Mouse (Mus musculus) MEL (cell line): ENCODE data around the gene Slc39a7. TPM values are rescaled to one million over a fixed set of nuclear protein-coding genes. Genes with fewer than 3 reads are reported as not detected.

Source experiments
- DNase-seq: peaks from one replicate; pipeline ENCODE4 v3.0.0; 2011; ENCODE audit warnings: low read depth, low spot score
- H3K27ac ChIP-seq: 2 replicates; pipeline ENCODE4 v1.5.1; 2012; ENCODE audit warnings: low read depth, mild to moderate bottlenecking, control low read depth, low read length, moderate library complexity; ENCODE audit not compliant: control insufficient read depth
- H3K27me3 ChIP-seq, 2 experiments: fragments of 150-350 bp in 1 of 2; sonication (generic) in 1 of 2; 2 replicates each; pipeline ENCODE4 v1.6.1; 2012; ENCODE audit warnings: low read length in 2 of 2, mild to moderate bottlenecking in 2 of 2, improper control_type of control experiment in 1 of 2, moderate library complexity in 1 of 2; ENCODE audit not compliant: insufficient read depth in 2 of 2, control insufficient read depth in 1 of 2
- H3K36me3 ChIP-seq, 2 experiments: 2 replicates each; pipeline ENCODE4 v1.6.1; 2012 to 2014; ENCODE audit warnings: low read length in 2 of 2, improper control_type of control experiment in 1 of 2, inconsistent platforms in 1 of 2, mild to moderate bottlenecking in 1 of 2; ENCODE audit not compliant: insufficient read depth in 2 of 2, control insufficient read depth in 1 of 2
- H3K4me1 ChIP-seq, 2 experiments: fragments of 150-350 bp in 1 of 2; sonication (generic) in 1 of 2; 2 replicates each; pipeline ENCODE4 v1.6.1; 2012; ENCODE audit warnings: low read length in 2 of 2, improper control_type of control experiment in 1 of 2, mild to moderate bottlenecking in 1 of 2; ENCODE audit not compliant: insufficient read depth in 2 of 2, control insufficient read depth in 1 of 2
- H3K4me3 ChIP-seq, 2 experiments: fragments of 150-350 bp in 1 of 2; sonication (generic) in 1 of 2; 2 replicates each; pipeline ENCODE4 v1.5.1; 2012; ENCODE audit warnings: low read depth in 2 of 2, low read length in 2 of 2, mild to moderate bottlenecking in 2 of 2, moderate library complexity in 2 of 2, control low read depth in 1 of 2, improper control_type of control experiment in 1 of 2; ENCODE audit not compliant: control insufficient read depth in 1 of 2, insufficient read depth in 1 of 2
- H3K79me2 ChIP-seq: 2 replicates; pipeline ENCODE4 v1.6.1; 2012; ENCODE audit warnings: mild to moderate bottlenecking, low read length, moderate library complexity; ENCODE audit not compliant: control insufficient read depth, poor library complexity, insufficient read depth
- H3K9ac ChIP-seq: 2 replicates; pipeline ENCODE4 v1.6.1; 2012; ENCODE audit warnings: low read depth, mild to moderate bottlenecking, control low read depth, low read length, moderate library complexity; ENCODE audit not compliant: control insufficient read depth, poor library complexity, severe bottlenecking
- H3K9me3 ChIP-seq: fragments of 150-350 bp; sonication (generic); replicated peaks from 2 replicates; pipeline ENCODE4 v1.6.1; 2012; ENCODE audit warnings: mild to moderate bottlenecking, low read length, improper control_type of control experiment, moderate library complexity; ENCODE audit not compliant: insufficient read depth
- CHD1 ChIP-seq: IDR thresholded peaks from 2 replicates; pipeline ENCODE4 v1.6.1; 2012; ENCODE audit warnings: low read depth, mild to moderate bottlenecking, inconsistent platforms, low read length, improper control_type of control experiment
- E2F4 ChIP-seq: IDR thresholded peaks from 2 replicates; pipeline ENCODE4 v1.6.1; 2011; ENCODE audit warnings: low read depth, low read length, improper control_type of control experiment, borderline replicate concordance
- ELF1 ChIP-seq: IDR thresholded peaks from 2 replicates; pipeline ENCODE4 v1.6.1; 2014; ENCODE audit warnings: low read depth, mild to moderate bottlenecking, inconsistent platforms, low read length, improper control_type of control experiment, moderate library complexity
- EP300 ChIP-seq, 2 experiments: IDR thresholded peaks; 2 replicates each; pipeline ENCODE4 v1.6.1; 2011; ENCODE audit warnings: improper control_type of control experiment in 2 of 2, low read length in 2 of 2, low read depth in 1 of 2, mild to moderate bottlenecking in 1 of 2
- GABPA ChIP-seq: IDR thresholded peaks from 2 replicates; pipeline ENCODE4 v1.6.1; 2012; ENCODE audit warnings: low read depth, mild to moderate bottlenecking, inconsistent platforms, low read length, improper control_type of control experiment, moderate library complexity
- JUND ChIP-seq: IDR thresholded peaks from 2 replicates; pipeline ENCODE4 v1.6.1; 2011; ENCODE audit warnings: low read depth, mild to moderate bottlenecking, improper control_type of control experiment, low read length
- MAX ChIP-seq: IDR thresholded peaks from 2 replicates; pipeline ENCODE4 v1.6.1; 2011; ENCODE audit warnings: low read length, improper control_type of control experiment
- MAZ ChIP-seq: IDR thresholded peaks from 2 replicates; pipeline ENCODE4 v1.6.1; 2012; ENCODE audit warnings: low read depth, mild to moderate bottlenecking, inconsistent platforms, low read length, improper control_type of control experiment
- MXI1 ChIP-seq: IDR thresholded peaks from 2 replicates; pipeline ENCODE4 v1.6.1; 2011; ENCODE audit warnings: mild to moderate bottlenecking, low read depth, low read length, improper control_type of control experiment
- MYC ChIP-seq: IDR thresholded peaks from 2 replicates; pipeline ENCODE4 v1.6.1; 2011; ENCODE audit warnings: low read depth, mild to moderate bottlenecking, low read length, improper control_type of control experiment, moderate library complexity
- NELFE ChIP-seq: IDR thresholded peaks from 2 replicates; pipeline ENCODE4 v1.6.1; 2011; ENCODE audit warnings: low read depth, low read length, improper control_type of control experiment
- NRF1 ChIP-seq: IDR thresholded peaks from 2 replicates; pipeline ENCODE4 v1.6.1; 2014; ENCODE audit warnings: low read depth, mild to moderate bottlenecking, inconsistent platforms, low read length, improper control_type of control experiment, moderate library complexity; ENCODE audit not compliant: poor library complexity, insufficient read depth, severe bottlenecking
- POLR2A ChIP-seq, 2 experiments: IDR thresholded peaks; 2 replicates each; pipeline ENCODE4 v1.6.1; 2011 to 2012; ENCODE audit warnings: low read length in 2 of 2, mild to moderate bottlenecking in 2 of 2, control low read depth in 1 of 2, improper control_type of control experiment in 1 of 2, low read depth in 1 of 2, moderate library complexity in 1 of 2; ENCODE audit not compliant: control insufficient read depth in 1 of 2, insufficient read depth in 1 of 2, poor library complexity in 1 of 2
- SIN3A ChIP-seq: IDR thresholded peaks from 2 replicates; pipeline ENCODE4 v1.6.1; 2012; ENCODE audit warnings: low read length, improper control_type of control experiment, inconsistent platforms
- TBP ChIP-seq: IDR thresholded peaks from 2 replicates; pipeline ENCODE4 v1.8.0; 2011; ENCODE audit warnings: low read depth, low read length, improper control_type of control experiment
- TCF12 ChIP-seq: IDR thresholded peaks from 2 replicates; pipeline ENCODE4 v1.6.1; 2014; ENCODE audit warnings: low read depth, mild to moderate bottlenecking, inconsistent platforms, low read length, improper control_type of control experiment, moderate library complexity
- UBTF ChIP-seq: IDR thresholded peaks from 2 replicates; pipeline ENCODE4 v1.6.1; 2012; ENCODE audit warnings: low read depth, mild to moderate bottlenecking, inconsistent platforms, low read length, improper control_type of control experiment, moderate library complexity, borderline replicate concordance; ENCODE audit not compliant: insufficient read depth
- USF2 ChIP-seq, 2 experiments: IDR thresholded peaks; 2 replicates each; pipeline ENCODE4 v1.6.1; 2011 to 2012; ENCODE audit warnings: improper control_type of control experiment in 2 of 2, low read length in 2 of 2, borderline replicate concordance in 1 of 2, inconsistent platforms in 1 of 2, low read depth in 1 of 2, mild to moderate bottlenecking in 1 of 2; ENCODE audit not compliant: insufficient read depth in 1 of 2
- ZC3H11A ChIP-seq: IDR thresholded peaks from 2 replicates; pipeline ENCODE4 v1.6.1; 2012; ENCODE audit warnings: low read depth, mild to moderate bottlenecking, inconsistent platforms, low read length, improper control_type of control experiment
- polyA plus RNA-seq, 2 experiments: library from polyadenylated mRNA; stranded (reverse) in 1 of 2; unstranded in 1 of 2; fragments of >175 nt in 1 of 2; fragments of >200 nt in 1 of 2; gene quantifications; 2 replicates each; pipeline versions ENCODE4 v1.2.1 to v1.2.4; 2012; ENCODE audit warnings: low replicate concordance in 2 of 2, low read depth in 1 of 2; ENCODE audit not compliant: insufficient read length in 2 of 2, insufficient read depth in 1 of 2, missing spikeins in 1 of 2
- total RNA-seq: library from RNA; depleted of rRNA; stranded (reverse); fragments of 300-350 nt; gene quantifications from 2 replicates; pipeline ENCODE4 v1.2.3, GENCODE M21; 2012

The Slc39a7 gene
- total and polyA plus RNA-seq, 3 experiments: 150 to 152 TPM; not detected in 1

DNA sequence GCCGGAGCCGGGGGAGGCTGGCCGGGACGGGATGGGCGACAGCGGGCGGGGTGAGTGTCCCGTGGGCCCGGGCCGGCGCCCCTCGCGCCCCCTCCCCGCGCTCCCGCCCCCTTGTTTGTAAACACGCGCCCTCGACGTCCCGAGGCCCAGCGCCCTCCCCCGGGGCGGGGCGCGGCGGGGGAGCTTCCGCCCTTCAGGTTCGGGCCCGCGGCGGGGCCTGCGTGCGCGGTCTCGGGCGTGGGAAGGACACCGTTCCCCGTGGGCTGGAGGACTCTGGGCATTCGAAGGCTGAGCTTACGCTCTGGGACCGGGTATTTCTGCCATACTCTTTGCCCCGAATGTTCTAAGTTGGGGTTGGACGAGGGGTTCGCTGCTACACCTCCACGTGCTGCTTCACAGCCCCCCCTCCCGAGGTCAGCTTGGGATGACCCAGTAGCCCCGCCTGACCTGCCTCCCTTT is 721 bp upstream of the Slc39a7 start:
- H3K27ac ChIP-seq: peak overlapping the region; percentile 75
- peaks cover 2 to 26% of the 10 kb centered on the region in 2 experiments; a peak in 3 of 4 replicates for H3K4me1 ChIP-seq
- DNase-seq: peak; percentile 83
- no peaks in the 10 kb centered on the region for H3K9me3 ChIP-seq
- no peaks in the 10 kb centered on the region for H3K27me3 ChIP-seq
- peak overlapping the region; percentile 90 to 100 for H3K4me3 ChIP-seq
- H3K79me2 ChIP-seq: peaks cover 43% of the 10 kb centered on the region
- peak; percentile 51; the same call in 1 of the 2 replicates for TF ChIP-seq ELF1
- TF ChIP-seq GABPA: no peak
- 0 out of 2 replicates have a peak, but pooled peaks have one; percentile 14 for TF ChIP-seq E2F4
- TF ChIP-seq NRF1: 0 out of 2 replicates have a peak, but pooled peaks have one; percentile 25
- TF ChIP-seq SIN3A: peak; percentile 66
- no peak for TF ChIP-seq UBTF
- TF ChIP-seq TCF12: peak; percentile 46; the same call in 1 of the 2 replicates
- peak; percentile 88 for TF ChIP-seq MAX
- TF ChIP-seq ZC3H11A: no peak
- TF ChIP-seq MAZ: 0 out of 2 replicates have a peak, but pooled peaks have one; percentile 25
- TF ChIP-seq TBP: peak; percentile 61
- TF ChIP-seq USF2 (IDR thresholded peaks at IDR 0.05; ENCODE audit: borderline replicate concordance in 1 of 2, insufficient read depth in 1 of 2, low read depth in 1 of 2, low read length in 2 of 2): no peak
- peak; percentile 88 for TF ChIP-seq MXI1
- 0 out of 2 replicates have a peak, but pooled peaks have one; percentile 51 for TF ChIP-seq CHD1
- TF ChIP-seq EP300 (IDR thresholded peaks at IDR 0.05; ENCODE audit: low read depth in 1 of 2, low read length in 2 of 2): 0 out of 4 replicates have a peak, but pooled peaks of 1 of the 2 experiments have one; percentile 4
- TF ChIP-seq NELFE: peak; percentile 74
- TF ChIP-seq MYC: peak; percentile 96
- TF ChIP-seq, all 39 proteins: peak for 13
- peak overlapping the region; percentile 99 for H3K9ac ChIP-seq
- H3K36me3 ChIP-seq: peaks cover 4 to 14% of the 10 kb centered on the region in 2 experiments; a peak in 3 of 4 replicates

DNA sequence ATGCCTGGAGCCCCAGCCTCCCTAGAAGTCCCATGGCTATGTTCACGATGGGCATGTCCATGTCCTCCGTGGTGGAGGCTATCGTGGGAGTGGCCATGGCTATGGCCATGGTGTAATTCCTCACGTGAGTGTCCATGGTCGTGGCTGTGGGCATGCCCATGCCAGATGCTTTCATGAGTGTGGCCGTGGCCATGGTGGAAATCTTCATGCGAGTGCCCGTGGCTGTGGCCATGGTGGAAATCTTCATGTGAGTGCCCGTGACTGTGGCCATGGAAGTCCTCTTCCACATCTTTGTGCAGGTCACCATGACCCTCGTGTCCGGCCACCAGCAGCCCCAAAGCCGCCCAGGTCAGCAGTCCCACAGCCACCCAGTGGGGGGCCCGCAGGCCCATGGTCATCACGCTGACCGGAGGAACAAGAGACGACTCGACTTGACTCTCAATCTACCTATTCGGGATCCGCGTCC is 588 bp downstream of the Slc39a7 start:
- H3K36me3 ChIP-seq: peaks cover 4 to 15% of the 10 kb centered on the region in 2 experiments; a peak in 3 of 4 replicates
- no peaks in the 10 kb centered on the region for H3K9me3 ChIP-seq
- H3K4me1 ChIP-seq: peaks cover 2 to 35% of the 10 kb centered on the region in 2 experiments; a peak in 3 of 4 replicates
- H3K79me2 ChIP-seq: peaks cover 43% of the 10 kb centered on the region
- H3K4me3 ChIP-seq: peak overlapping the region; percentile 54 to 90
- H3K27ac ChIP-seq: peak overlapping the region; percentile 83
- H3K27me3 ChIP-seq: no peaks in the 10 kb centered on the region
- no peak for TF ChIP-seq POLR2A (IDR thresholded peaks at IDR 0.05; ENCODE audit: control insufficient read depth in 1 of 2, insufficient read depth in 1 of 2, low read depth in 1 of 2, low read length in 2 of 2, poor library complexity in 1 of 2)
- TF ChIP-seq JUND: no peak
- DNase-seq: no peak
- H3K9ac ChIP-seq: peak overlapping the region; percentile 99
